Mouse (Mus musculus) G1E (cell line): ENCODE results near the gene Cldn4. TPM values are rescaled to one million over a fixed set of nuclear protein-coding genes. Genes with fewer than 3 reads are reported as not detected.

Experiments
- ATAC-seq: 2 replicates; pipeline ENCODE4 v1.8.0; 2016; ENCODE audit warnings: mild to moderate bottlenecking; ENCODE audit not compliant: insufficient number of reproducible peaks, poor library complexity, low FRiP score, severe bottlenecking; ENCODE audit errors: extremely low read depth
- DNase-seq: peaks from one replicate; pipeline ENCODE4 v3.0.0; 2012; ENCODE audit warnings: low spot score
- H3K27me3 ChIP-seq: 2 replicates; pipeline ENCODE4 v1.6.1; 2012; ENCODE audit warnings: mild to moderate bottlenecking, low read length, inconsistent platforms; ENCODE audit not compliant: insufficient read depth
- H3K36me3 ChIP-seq: replicated peaks from 2 replicates; pipeline ENCODE3; 2012; ENCODE audit warnings: mild to moderate bottlenecking, inconsistent platforms
- H3K4me1 ChIP-seq: 2 replicates; pipeline ENCODE4 v1.6.1; 2012; ENCODE audit warnings: low read depth, low read length, inconsistent platforms, mixed read lengths; ENCODE audit not compliant: insufficient read depth
- H3K4me3 ChIP-seq: 2 replicates; pipeline ENCODE4 v1.5.1; 2012; ENCODE audit warnings: low read depth, mild to moderate bottlenecking, inconsistent platforms, low read length, moderate library complexity, mixed read lengths
- H3K9me3 ChIP-seq: replicated peaks from 2 replicates; pipeline ENCODE4 v1.6.1; 2012; ENCODE audit warnings: inconsistent platforms
- CTCF ChIP-seq: IDR thresholded peaks from 2 replicates; pipeline ENCODE4 v1.5.1; 2012; ENCODE audit warnings: low read depth, low read length, inconsistent platforms, mixed read lengths
- GATA1 ChIP-seq: IDR thresholded peaks from 2 replicates; pipeline ENCODE4 v1.6.1; 2012; ENCODE audit warnings: borderline replicate concordance, low read length, inconsistent platforms, mixed read lengths
- GATA2 ChIP-seq: IDR thresholded peaks from 2 replicates; pipeline ENCODE4 v1.6.1; 2012; ENCODE audit warnings: low read depth, low read length, inconsistent platforms, borderline replicate concordance
- POLR2AphosphoS5 ChIP-seq: IDR thresholded peaks from 2 replicates; pipeline ENCODE4 v1.6.1; 2012; ENCODE audit warnings: low read depth, low read length, inconsistent platforms; ENCODE audit not compliant: insufficient replicate concordance
- TAL1 ChIP-seq: conservative IDR thresholded peaks from 2 replicates; pipeline ENCODE4 v1.6.1; 2012; ENCODE audit warnings: low read depth, low read length, inconsistent platforms, mixed read lengths
- polyA plus RNA-seq: library from polyadenylated mRNA; stranded (reverse); fragments of >175 nt; gene quantifications from 2 replicates; pipeline ENCODE4 v1.2.3, GENCODE M21; 2012
- total RNA-seq, 2 experiments: library from RNA; stranded (forward) in 1 of 2; stranded (reverse) in 1 of 2; fragments of 200-1000 nt in 1 of 2; fragments of >200 nt in 1 of 2; fragmentation: Nextera tagmentation in 1 of 2; gene quantifications; 2 replicates each; pipeline ENCODE4 v1.2.3; 2014 to 2017

Gene Cldn4
- total and polyA plus RNA-seq, 3 experiments = 0.22 TPM; not detected in 2

- Histone ChIP-seq H3K27me3 (peaks cover 18% of the 10 kb centered on the region; the same call in 1 of the 2 replicates), H3K36me3 (no peaks in the 10 kb centered on the region), H3K4me3 (no peak overlapping the region), H3K9me3 (peaks cover 13% of the 10 kb centered on the region), H3K4me1 (peaks cover 79% of the 10 kb centered on the region)
- ATAC-seq = no peak
- TF ChIP-seq TAL1 = no peak
- TF ChIP-seq GATA2 = no peak
- no peak for TF ChIP-seq CTCF
- no peak for TF ChIP-seq GATA1
- no peak for TF ChIP-seq POLR2AphosphoS5
- DNase-seq = no peak
These were observed 37.0 kb upstream of the Cldn4 start for GRCm38 (mm10) chr5:134983771-134984170.

- DNase-seq (no peak), ATAC-seq (no peak)
- TF ChIP-seq GATA1 (no peak), GATA2 (no peak), POLR2AphosphoS5 (no peak), CTCF (no peak), TAL1 (no peak)
- no peak overlapping the region for H3K4me3 ChIP-seq
- peaks cover 82% of the 10 kb centered on the region for H3K4me1 ChIP-seq
- H3K9me3 ChIP-seq = peaks cover 13% of the 10 kb centered on the region
- H3K27me3 ChIP-seq = peaks cover 18% of the 10 kb centered on the region; the same call in 1 of the 2 replicates
- H3K36me3 ChIP-seq = no peaks in the 10 kb centered on the region
These were observed 36.4 kb upstream of the Cldn4 start for GRCm38 (mm10) chr5:134983111-134983510.

- ATAC-seq = no peak
- Histone ChIP-seq H3K27me3 (peaks cover 3% of the 10 kb centered on the region; the same call in 1 of the 2 replicates), H3K36me3 (no peaks in the 10 kb centered on the region), H3K4me1 (peaks cover 84% of the 10 kb centered on the region), H3K9me3 (peaks cover 3% of the 10 kb centered on the region), H3K4me3 (no peak overlapping the region)
- no peak for DNase-seq
- TF ChIP-seq CTCF = no peak
- no peak for TF ChIP-seq GATA1
- no peak for TF ChIP-seq TAL1
- no peak for TF ChIP-seq POLR2AphosphoS5
- TF ChIP-seq GATA2 = no peak
These were observed 34.4 kb upstream of the Cldn4 start for GRCm38 (mm10) chr5:134981149-134981548.

- H3K4me3 ChIP-seq = no peak overlapping the region; the same call in 1 of the 2 replicates
- no peaks in the 10 kb centered on the region for H3K36me3 ChIP-seq
- peaks cover 86% of the 10 kb centered on the region for H3K4me1 ChIP-seq
- DNase-seq (no peak), ATAC-seq (no peak)
- H3K9me3 ChIP-seq = no peaks in the 10 kb centered on the region
- H3K27me3 ChIP-seq = no peaks in the 10 kb centered on the region
- TF ChIP-seq GATA1 (no peak), TAL1 (no peak), GATA2 (no peak), POLR2AphosphoS5 (no peak), CTCF (no peak)
These were observed 31.1 kb upstream of the Cldn4 start for GRCm38 (mm10) chr5:134977837-134978236.

GRCm38 (mm10) chr5:134976577-134977250 is 30.0 kb upstream of the Cldn4 start:
- peaks cover 93% of the 10 kb centered on the region for H3K4me1 ChIP-seq
- ATAC-seq = peak; percentile 29

GRCm38 (mm10) chr5:134976164-134976563 is 29.4 kb upstream of the Cldn4 start:
- ATAC-seq = peak; percentile 30

More at GRCm38 (mm10) chr5:134976577-134977250, 30.0 kb upstream of the Cldn4 start:
- no peaks in the 10 kb centered on the region for H3K27me3 ChIP-seq
- H3K9me3 ChIP-seq = no peaks in the 10 kb centered on the region
- no peak for TF ChIP-seq CTCF
- TF ChIP-seq POLR2AphosphoS5 = no peak
- TF ChIP-seq TAL1 = peak; percentile 54
- no peak for TF ChIP-seq GATA1
- TF ChIP-seq GATA2 = no peak
- H3K4me3 ChIP-seq = peak overlapping the region; percentile 52; the same call in 1 of the 2 replicates
- H3K36me3 ChIP-seq = no peaks in the 10 kb centered on the region
- DNase-seq = no peak

More at GRCm38 (mm10) chr5:134976164-134976563, 29.4 kb upstream of the Cldn4 start:
- Histone ChIP-seq H3K4me1 (peaks cover 88% of the 10 kb centered on the region), H3K27me3 (no peaks in the 10 kb centered on the region), H3K9me3 (no peaks in the 10 kb centered on the region), H3K4me3 (peak overlapping the region; percentile 52; the same call in 1 of the 2 replicates), H3K36me3 (no peaks in the 10 kb centered on the region)
- peak; percentile 49 for DNase-seq
- peak; percentile 81 for TF ChIP-seq TAL1
- no peak for TF ChIP-seq GATA2
